Mouse (Mus musculus): ENCODE measurements around the gene Txk. TPM values are rescaled to one million over a fixed set of nuclear protein-coding genes. Genes with fewer than 3 reads are reported as not detected.
A peak's percentile ranks its signal among the peaks of the same experiment; 100 is the strongest.

Txk gene
- polyA plus RNA-seq, 1 experiment from 2014 or later, result not detected

DNA sequence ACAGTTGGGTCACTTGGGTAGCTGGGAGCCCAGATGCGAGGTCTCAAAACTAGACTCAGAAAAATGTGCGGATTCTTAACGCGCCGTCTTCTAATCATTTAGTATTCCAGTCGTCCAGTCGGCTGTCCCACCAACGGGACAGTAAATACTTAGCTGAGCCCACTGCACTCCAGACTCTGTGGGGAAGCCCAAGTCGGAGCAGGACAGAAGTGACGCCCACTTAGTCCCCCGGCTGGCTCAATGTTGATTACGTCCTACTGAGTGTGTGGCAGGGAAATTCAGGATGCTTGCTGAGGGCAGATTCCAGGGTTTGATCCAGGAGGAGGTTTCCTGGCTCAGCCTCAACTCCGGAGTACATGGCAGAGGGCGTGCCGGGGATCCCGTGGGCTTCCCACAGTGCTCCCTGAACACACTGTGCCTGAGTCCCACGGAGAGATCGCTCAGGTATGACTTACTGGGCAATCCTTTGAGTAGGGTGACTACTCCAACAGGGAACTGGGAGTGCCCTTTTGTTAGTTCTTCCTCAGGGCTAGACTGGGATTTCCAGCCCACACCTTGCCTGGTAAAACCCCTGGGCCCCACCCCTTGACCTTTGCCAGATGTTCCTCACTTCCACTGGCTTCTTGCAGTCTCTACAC, 104.5 kb downstream of the Txk start:
- no peaks in the 10 kb centered on the region for H3K36me3 ChIP-seq (ENCODE audit: control insufficient read depth, insufficient read depth, low read length)
- ATAC-seq (ENCODE audit: low FRiP score, low TSS enrichment), result peak; percentile 63
- 9% methylated on average over 18 of the region's 18 CpGs for WGBS

DNA sequence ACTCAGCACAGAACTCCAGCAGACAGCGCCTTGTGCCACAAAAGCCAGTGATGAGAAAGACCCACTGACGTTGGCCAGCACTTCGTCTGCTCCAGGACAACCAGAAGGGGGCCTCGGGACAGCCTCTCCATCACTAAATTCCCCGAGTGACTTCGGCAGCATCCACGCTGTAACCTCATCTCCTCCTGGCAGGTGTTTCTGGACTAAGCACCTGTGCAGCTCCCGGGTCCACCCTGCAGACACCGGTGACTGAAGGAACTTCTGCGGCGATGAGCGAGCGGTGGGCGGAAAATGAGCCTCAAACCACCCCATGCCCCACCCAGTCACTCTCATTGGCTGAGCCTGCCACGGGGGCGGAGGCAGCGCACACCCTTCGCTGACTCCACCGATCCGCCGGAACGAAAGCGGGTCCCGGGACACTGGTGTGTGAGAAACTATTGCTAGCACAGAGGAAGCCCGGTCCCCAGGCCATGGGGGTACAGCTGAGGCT, 105.1 kb downstream of the Txk start, which contains the start of gene Nipal1:
Gene Nipal1 (plus strand): TSS at position 378 of the 490 bp plus-strand sequence.
- no peak within 1 kb of the TSS for H3K27ac ChIP-seq (ENCODE audit: low read depth, low read length)
- H3K4me3 ChIP-seq (ENCODE audit: low read length), result peak within 1 kb of the TSS; percentile 51
- H3K36me3 ChIP-seq (ENCODE audit: control insufficient read depth, insufficient read depth, low read length), result no peaks in the 10 kb centered on the region
- ATAC-seq (ENCODE audit: low FRiP score, low TSS enrichment), result peak; percentile 96
- H3K9ac ChIP-seq (ENCODE audit: low read depth, low read length), result peak within 1 kb of the TSS; percentile 14; the same call in 1 of the 2 replicates
- 1% methylated on average over 25 of the region's 25 CpGs for WGBS
- 0 out of 2 replicates have a peak, but pooled peaks cover 5% of the 10 kb centered on the region for H3K27me3 ChIP-seq (ENCODE audit: control insufficient read depth, insufficient read depth, low read length)
- H3K4me2 ChIP-seq (replicated peaks; ENCODE audit: low read depth, low read length), result peak within 1 kb of the TSS; percentile 89
- peaks cover 5% of the 10 kb centered on the region; the same call in 1 of the 2 replicates for H3K4me1 ChIP-seq (ENCODE audit: control insufficient read depth, insufficient read depth, low read length)
- no peaks in the 10 kb centered on the region for H3K9me3 ChIP-seq (ENCODE audit: control insufficient read depth, low read length)

More for the DNA sequence above, 104.5 kb downstream of the Txk start:
- peaks cover 5% of the 10 kb centered on the region; the same call in 1 of the 2 replicates for H3K4me1 ChIP-seq (ENCODE audit: control insufficient read depth, insufficient read depth, low read length)
- H3K27me3 ChIP-seq (ENCODE audit: control insufficient read depth, insufficient read depth, low read length), result 0 out of 2 replicates have a peak, but pooled peaks cover 5% of the 10 kb centered on the region
- H3K27ac ChIP-seq (ENCODE audit: low read depth, low read length), result no peak overlapping the region
- H3K9me3 ChIP-seq (ENCODE audit: control insufficient read depth, low read length), result no peaks in the 10 kb centered on the region
- peak overlapping the region; percentile 14; the same call in 1 of the 2 replicates for H3K9ac ChIP-seq (ENCODE audit: low read depth, low read length)
- H3K4me2 ChIP-seq (replicated peaks; ENCODE audit: low read depth, low read length), result peak overlapping the region; percentile 89
- H3K4me3 ChIP-seq (ENCODE audit: low read length), result peak overlapping the region; percentile 51

DNA sequence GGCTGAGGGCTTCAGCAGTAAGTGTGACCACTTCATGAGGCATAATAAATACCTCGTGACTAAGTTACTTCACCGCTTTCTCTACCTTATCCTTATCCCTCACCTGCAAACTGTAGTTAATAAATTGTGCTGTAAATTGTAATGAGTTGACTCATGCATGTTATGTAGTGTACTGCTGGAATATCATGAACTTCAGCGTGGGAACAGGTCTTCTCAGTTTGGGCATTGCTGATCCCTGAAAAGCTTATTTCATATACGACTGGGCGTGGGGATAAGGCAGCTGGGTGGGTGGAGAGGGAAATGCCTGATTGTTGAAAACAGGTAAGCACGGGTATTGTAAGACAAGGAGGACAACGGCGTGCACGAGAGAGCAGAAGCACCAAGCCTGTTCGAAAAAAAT, 105.6 kb downstream of the Txk start:
- Histone ChIP-seq H3K27me3 (ENCODE audit: control insufficient read depth, insufficient read depth, low read length) (0 out of 2 replicates have a peak, but pooled peaks cover 5% of the 10 kb centered on the region), H3K4me3 (ENCODE audit: low read length) (peak overlapping the region; percentile 51), H3K4me1 (ENCODE audit: control insufficient read depth, insufficient read depth, low read length) (peaks cover 5% of the 10 kb centered on the region; the same call in 1 of the 2 replicates), H3K27ac (ENCODE audit: low read depth, low read length) (no peak overlapping the region), H3K36me3 (ENCODE audit: control insufficient read depth, insufficient read depth, low read length) (no peaks in the 10 kb centered on the region), H3K4me2 (replicated peaks; ENCODE audit: low read depth, low read length) (peak overlapping the region; percentile 89), H3K9me3 (ENCODE audit: control insufficient read depth, low read length) (no peaks in the 10 kb centered on the region), H3K9ac (ENCODE audit: low read depth, low read length) (no peak overlapping the region)
- 27% methylated on average over 10 of the region's 10 CpGs for WGBS
- peak; percentile 5; the same call in 1 of the 2 replicates for ATAC-seq (ENCODE audit: low FRiP score, low TSS enrichment)

DNA sequence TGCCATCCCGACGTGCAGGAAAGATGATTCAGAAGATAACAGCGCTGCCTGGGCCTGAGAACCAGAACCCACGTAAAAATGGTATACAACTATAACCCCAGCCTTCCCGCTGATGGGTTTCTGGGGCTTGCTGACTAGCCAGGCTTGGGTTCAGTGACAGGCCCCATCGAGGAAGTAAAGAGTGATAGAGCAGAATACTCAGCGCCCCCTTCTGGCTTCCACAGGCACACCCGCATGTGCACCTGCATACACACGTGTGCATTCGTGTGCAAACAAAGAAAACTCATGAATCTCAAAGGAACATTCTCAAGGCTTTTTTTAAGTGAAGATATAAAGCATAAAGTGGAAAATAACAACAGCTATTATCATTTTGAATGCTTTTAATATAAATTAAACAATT, 106.4 kb downstream of the Txk start:
- no peak overlapping the region for H3K9ac ChIP-seq (ENCODE audit: low read depth, low read length)
- H3K27ac ChIP-seq (ENCODE audit: low read depth, low read length), result no peak overlapping the region
- H3K4me2 ChIP-seq (replicated peaks; ENCODE audit: low read depth, low read length), result no peak overlapping the region
- H3K27me3 ChIP-seq (ENCODE audit: control insufficient read depth, insufficient read depth, low read length), result 0 out of 2 replicates have a peak, but pooled peaks cover 5% of the 10 kb centered on the region
- H3K9me3 ChIP-seq (ENCODE audit: control insufficient read depth, low read length), result no peaks in the 10 kb centered on the region
- no peaks in the 10 kb centered on the region for H3K36me3 ChIP-seq (ENCODE audit: control insufficient read depth, insufficient read depth, low read length)
- H3K4me3 ChIP-seq (ENCODE audit: low read length), result no peak overlapping the region
- 31% methylated on average over 10 of the region's 10 CpGs for WGBS
- ATAC-seq (ENCODE audit: low FRiP score, low TSS enrichment), result no peak
- peaks cover 5% of the 10 kb centered on the region; the same call in 1 of the 2 replicates for H3K4me1 ChIP-seq (ENCODE audit: control insufficient read depth, insufficient read depth, low read length)

Other genes starting within 250 kb of the Txk start
- 1.8 and 3.5 TPM in 2 replicates for gene Corin, start 248.3 kb downstream of the Txk start, polyA plus RNA-seq (2014; fragmentation: Nextera tagmentation; extraction: Ambion mirVana)
- 17.0 and 31.0 TPM in 2 replicates for gene Nfxl1, start 193.1 kb downstream of the Txk start, polyA plus RNA-seq (2014; fragmentation: Nextera tagmentation; extraction: Ambion mirVana)
- 0.36 and 0.45 TPM in 2 replicates for gene Zar1, start 171.5 kb downstream of the Txk start, polyA plus RNA-seq (2014; fragmentation: Nextera tagmentation; extraction: Ambion mirVana)
- 0.39 TPM in 1 of 2 replicates, not detected in the other for gene Gm5868, start 165.2 kb downstream of the Txk start, polyA plus RNA-seq (2014; fragmentation: Nextera tagmentation; extraction: Ambion mirVana)
- gene Cnga1, start 108.5 kb downstream of the Txk start, polyA plus RNA-seq (2014; fragmentation: Nextera tagmentation; extraction: Ambion mirVana), result not detected in 2 replicates
- 1.4 and 1.9 TPM in 2 replicates for gene Nipal1, start 105.0 kb downstream of the Txk start, polyA plus RNA-seq (2014; fragmentation: Nextera tagmentation; extraction: Ambion mirVana)
- gene Tec, start 115.7 kb upstream of the Txk start, polyA plus RNA-seq (2014; fragmentation: Nextera tagmentation; extraction: Ambion mirVana), result 7.8 and 8.9 TPM in 2 replicates
- gene Slain2, start 161.5 kb upstream of the Txk start, polyA plus RNA-seq (2014; fragmentation: Nextera tagmentation; extraction: Ambion mirVana), result 18.4 and 25.3 TPM in 2 replicates
- not detected in 2 replicates for gene Gm10135, start 221.9 kb upstream of the Txk start, polyA plus RNA-seq (2014; fragmentation: Nextera tagmentation; extraction: Ambion mirVana)

Measured in kidney, embryonic 14.5 days (tissue).